Mouse (Mus musculus): ENCODE data around the gene Spata17.

Gene Spata17

DNA sequence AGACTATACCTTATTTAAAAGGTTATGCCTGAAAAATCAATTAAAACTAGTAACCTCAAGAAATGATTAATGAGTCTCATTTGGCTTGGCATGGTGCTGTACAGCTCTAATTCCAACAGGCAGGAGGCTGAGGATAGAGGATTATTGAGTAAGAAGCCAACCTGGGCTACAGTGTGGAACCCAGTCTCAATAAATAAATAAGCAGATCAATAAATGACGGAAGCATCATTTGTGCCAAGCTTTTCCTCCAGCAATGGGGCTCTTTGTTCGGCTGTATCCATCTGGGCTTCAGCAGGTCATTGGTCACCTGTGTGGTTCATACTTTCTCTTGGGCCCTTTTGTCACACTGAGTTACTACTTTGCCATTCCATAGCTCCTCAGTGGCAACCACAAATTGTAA is 201.1 kb downstream of the Spata17 start:
- in situ Hi-C loops (cut with MboI; ENCODE audit: unreplicated experiment in 2 of 2), result no loop called here

DNA sequence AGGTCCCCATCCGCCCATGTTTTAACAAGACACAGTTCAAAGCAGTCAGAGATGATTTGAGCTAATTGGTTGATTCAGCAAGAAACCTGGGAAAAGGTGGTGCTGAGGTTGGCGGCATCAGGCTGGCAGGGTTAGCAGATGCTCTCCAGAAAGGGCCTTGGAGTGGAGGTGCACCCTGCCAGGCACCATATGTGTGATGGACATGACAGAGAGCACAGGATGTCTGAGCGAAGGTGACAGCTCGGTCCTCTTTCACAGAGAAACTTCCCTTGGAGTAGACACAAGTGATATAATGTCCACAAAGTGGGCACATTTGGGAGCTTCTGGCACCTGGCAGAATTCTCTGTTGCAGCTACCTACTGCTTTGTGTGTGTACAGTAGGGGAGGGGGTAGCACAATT is 203.7 kb downstream of the Spata17 start:
- in situ Hi-C loops (cut with MboI; ENCODE audit: unreplicated experiment in 2 of 2), result no loop called here

DNA sequence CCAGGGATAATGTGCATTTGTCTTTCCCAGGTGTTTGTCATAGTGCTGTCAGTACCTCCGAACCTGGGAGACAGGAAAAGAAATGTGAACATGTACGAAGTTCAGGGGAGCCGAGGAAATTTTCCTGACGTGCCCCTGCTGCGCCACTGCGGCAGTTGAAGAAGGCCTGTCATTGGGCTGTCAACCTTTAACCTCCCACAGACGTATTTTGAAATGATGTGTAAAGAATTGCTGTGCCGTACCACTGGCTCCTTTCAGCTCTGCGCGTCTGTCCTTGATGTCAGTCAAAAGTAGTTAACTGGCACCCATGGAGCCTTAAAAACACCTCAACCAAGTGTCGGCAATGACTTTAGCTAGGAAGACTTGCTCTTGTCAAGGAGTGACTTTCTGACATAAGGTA is 205.2 kb downstream of the Spata17 start:
- in situ Hi-C loops (cut with MboI; ENCODE audit: unreplicated experiment in 2 of 2), result no loop called here

DNA sequence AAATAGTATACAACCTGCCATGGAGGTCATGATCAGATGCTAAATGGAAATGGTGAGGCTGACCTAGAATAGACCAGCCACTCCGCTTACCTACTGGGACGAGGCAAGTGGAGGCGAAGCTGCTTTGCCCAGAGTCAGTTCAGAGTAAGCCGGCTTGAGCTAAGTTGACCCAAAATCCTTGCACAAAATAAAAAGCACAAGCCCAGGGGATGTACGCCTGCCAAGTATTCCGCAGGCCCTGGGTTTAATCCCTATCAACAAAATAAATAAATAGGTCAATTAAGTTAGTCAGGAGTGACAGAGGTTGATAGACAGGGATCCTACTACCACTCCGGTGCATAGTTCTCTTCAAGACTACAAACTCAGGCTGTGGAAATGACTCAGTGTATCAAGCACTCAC is 207.0 kb downstream of the Spata17 start:
- in situ Hi-C loops (cut with MboI; ENCODE audit: unreplicated experiment in 2 of 2), result no loop called here

DNA sequence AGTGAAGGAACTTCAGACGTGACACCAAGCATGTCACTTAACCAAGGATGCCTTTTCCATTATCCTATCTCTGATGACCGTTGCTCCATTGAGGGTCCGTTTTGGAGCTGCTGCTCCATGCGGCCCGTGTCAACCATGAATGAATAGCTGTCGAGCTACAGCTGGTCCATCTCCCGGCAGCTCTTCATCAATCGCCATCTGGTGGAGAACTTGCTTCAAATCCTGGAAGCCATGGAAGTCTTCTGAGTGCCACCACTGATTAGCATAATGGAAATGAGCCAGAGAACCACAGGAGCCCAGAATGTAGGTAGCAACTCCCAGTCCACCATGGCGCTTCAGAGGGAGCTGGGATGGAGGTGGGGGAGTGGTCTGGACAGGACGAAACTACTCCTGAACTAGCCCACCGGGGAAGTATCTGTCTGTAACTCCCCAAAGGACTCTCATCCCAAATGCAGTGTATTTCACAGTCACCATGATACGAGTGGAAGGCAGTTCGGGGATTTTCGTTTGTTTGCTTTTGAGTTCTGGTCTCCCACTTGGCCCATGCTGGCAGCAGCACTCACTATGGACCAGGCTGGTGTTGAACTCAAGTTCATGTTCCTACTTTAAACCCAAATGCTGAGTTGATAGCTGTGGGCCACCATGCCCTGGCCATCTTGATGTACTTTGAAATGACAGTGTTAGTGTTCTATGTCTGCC is 208.9 kb downstream of the Spata17 start:
- in situ Hi-C loops (cut with MboI; ENCODE audit: unreplicated experiment in 2 of 2), result no loop called here

DNA sequence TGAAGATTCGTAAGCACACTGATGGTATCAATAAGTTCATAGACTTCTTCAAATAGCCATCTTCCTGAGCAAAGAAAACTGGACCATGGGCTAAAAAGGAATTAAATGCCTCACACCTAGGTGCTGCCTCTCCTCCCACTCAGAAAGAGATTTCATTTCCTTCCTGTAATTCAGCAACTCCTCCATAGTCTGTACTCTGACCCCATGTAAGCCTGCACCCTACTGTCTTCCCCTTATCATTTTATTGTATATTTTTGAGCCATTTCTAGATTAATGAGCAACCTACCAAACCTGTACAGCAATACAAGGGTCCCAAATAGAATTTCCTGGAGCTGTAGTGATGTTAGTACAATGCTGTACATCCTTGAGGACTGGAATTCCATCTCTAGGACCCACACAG is 211.0 kb downstream of the Spata17 start:
- in situ Hi-C loops (cut with MboI; ENCODE audit: unreplicated experiment in 2 of 2), result no loop called here

DNA sequence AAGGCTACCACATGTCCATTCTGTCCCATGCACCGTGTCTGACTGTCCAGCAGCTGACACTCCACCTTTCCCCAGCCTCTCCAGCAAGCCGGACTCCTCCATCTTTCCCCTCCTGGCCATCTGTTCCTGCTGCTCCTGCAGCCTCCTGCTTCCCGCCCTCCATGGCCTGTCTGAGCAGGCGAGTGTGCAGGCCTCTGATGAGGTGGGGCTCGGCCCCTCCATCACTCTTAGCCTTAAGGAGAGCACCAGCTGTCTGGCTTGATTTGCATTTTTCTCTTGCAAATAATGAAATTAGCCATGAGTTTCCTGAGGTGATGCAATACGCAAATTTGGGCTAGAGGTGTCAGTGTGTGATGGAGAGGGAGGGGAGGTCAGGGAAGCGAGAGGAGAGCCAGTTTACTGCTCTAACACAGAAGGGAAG is 211.8 kb downstream of the Spata17 start:
- in situ Hi-C loops (cut with MboI; ENCODE audit: unreplicated experiment in 2 of 2), result no loop called here

DNA sequence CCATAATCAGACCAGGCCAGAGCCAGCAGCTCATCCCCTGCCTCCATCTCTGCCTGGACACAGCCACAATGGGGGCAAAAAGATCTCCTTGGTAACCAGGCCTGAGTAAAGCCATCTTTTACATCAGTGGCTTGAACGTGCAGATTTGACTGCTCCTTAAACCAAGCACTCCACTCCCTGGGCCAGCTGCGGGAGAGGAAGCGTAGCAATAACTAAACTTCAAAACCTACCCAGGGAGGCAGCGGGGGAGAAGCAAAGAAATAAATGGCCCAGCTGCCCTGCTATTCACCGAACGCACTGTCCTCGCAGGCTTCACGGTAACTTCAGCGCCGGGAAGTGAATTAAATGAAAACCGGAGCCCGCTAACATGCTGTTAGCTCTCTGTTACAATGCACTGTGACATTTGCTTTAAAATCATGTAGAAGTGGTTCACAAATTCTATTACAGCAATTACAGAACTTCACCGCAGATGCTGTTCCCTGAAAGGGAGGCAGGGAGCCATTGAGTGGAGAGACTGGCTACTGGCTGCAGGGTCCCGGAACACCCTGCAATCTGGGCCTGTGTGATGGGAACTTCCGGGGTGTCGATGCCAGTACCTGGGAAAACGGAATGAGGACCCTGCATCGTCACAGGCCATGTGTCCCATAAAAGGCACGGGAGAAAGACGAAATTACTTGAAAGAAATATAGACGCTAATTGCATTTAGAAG is 217.5 kb downstream of the Spata17 start:
- in situ Hi-C loops (cut with MboI; ENCODE audit: unreplicated experiment in 2 of 2), result no loop called here
